Mouse (Mus musculus) kidney, postnatal 4 days (tissue): ENCODE data around the gene Trip6.

Source experiments
- DNase-seq, 2 experiments: peaks; one replicate each; pipeline ENCODE4 v3.0.0; 2021; ENCODE audit warnings: mixed read lengths in 2 of 2

Trip6 gene

DNA sequence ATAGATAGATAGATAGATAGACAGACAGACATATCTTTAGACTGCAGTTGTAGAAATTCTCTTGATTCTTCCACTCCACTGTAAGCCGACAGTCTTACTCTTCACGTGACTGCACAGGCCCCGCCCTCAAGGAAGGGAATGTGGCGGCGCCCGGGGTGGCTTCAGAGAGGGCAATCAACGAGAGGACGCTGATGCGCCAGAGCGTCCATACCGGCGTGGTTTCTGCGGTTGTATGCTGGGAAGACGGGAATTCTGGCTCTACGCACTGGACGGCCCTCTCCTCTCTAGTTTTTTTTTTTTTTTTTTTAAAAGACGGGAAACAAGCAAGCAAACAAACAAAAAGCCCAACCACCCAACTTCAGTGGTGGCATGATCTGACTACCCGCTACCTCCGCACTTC, 24.1 kb upstream of the Trip6 start:
- peak; percentile 94 to 96 for DNase-seq

DNA sequence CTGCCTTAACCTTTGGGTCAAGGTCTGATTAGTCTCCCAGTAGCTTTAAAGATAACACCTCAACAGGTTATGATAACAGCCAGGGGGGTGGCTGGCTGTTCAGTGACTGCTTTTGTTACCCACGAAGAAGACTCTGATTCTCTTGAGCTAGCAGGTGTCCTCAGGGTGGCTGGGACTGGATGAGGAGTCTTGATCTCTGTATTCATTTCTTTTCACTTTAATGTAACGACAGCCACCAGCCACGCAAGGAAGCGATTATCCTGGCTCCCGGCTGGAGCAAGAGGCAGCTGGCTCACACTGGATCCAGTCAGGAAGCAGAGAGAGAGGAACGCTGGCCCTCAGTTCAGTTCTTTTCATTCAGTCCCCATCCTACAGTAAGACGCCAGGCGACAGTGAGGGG, 23.0 kb upstream of the Trip6 start:
- DNase-seq: peak in 1 of 2 experiments; percentile 41

DNA sequence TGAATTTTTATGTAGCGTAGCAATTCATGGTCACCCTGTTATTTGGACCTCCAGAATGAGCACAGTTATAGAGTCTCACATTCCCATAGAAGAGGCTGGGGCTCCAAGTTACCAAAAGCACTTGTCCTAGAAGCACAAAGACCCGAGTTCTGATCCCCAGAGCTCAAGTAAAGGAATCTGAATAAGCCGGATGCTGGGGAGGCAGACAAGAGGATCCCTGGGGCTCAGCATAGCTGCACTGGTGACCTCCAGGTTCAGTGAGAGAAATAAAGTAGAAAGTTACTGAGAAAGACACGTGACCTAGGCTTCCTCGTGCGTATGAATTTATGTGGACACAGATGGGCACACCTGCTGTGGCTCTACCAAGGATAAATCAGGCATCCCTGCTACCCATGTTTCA, 20.9 kb upstream of the Trip6 start:
- DNase-seq: no peak

DNA sequence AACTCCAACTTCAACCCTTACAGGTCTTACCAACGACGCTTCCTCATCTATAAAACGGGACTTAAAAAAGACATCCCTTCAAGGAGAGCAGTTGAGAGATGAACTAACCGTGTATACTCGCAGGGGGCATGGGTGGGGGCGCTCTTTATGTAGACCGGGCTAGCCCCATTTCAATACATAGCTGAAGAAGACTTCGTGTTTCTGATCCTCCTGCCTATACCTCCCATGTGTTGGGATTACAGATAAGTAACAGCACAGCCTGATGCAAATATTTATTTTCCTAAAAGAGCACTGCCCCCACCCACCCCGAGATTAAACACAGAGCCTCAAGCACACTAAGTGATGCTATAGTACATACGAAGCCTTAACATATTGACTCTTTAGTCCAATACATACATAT, 20.1 kb upstream of the Trip6 start:
- DNase-seq: no peak

DNA sequence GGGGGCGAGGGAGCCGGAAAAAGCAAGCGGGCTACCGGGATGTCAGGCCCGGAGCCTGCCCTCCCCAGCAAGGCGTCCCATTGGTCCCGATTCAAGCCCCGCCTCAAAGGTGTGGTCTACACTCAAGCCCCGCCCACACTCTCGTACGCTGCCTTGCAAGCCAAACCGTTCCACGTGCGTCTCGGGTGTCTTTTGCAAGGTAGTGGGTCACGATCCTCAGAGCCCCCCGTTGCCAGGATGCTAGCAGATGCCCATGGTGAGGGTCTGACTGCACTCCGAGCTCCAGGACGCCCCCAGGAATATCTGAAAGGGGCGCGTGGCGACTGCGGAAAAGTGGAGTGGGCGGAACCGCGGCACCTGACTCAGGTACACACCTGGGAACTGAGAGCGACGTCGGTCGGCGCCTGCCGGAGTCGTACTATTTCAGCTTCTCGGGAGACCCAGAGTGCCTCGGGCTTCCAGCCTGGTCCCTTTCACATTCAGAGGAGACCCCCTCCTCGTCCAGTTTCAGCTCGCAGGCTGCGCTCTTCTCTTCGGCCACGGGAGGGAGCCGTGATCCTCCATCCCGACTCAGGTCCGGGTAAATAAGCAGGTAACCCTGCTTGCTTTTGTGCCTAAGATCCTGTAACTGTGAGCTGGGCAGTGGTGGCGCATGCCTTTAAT, 19.4 kb upstream of the Trip6 start, which contains the start of gene Slc12a9:
Gene Slc12a9, minus strand, starts transcription at position 86 of the 663 bp plus-strand sequence.
- DNase-seq: peak; percentile 98

DNA sequence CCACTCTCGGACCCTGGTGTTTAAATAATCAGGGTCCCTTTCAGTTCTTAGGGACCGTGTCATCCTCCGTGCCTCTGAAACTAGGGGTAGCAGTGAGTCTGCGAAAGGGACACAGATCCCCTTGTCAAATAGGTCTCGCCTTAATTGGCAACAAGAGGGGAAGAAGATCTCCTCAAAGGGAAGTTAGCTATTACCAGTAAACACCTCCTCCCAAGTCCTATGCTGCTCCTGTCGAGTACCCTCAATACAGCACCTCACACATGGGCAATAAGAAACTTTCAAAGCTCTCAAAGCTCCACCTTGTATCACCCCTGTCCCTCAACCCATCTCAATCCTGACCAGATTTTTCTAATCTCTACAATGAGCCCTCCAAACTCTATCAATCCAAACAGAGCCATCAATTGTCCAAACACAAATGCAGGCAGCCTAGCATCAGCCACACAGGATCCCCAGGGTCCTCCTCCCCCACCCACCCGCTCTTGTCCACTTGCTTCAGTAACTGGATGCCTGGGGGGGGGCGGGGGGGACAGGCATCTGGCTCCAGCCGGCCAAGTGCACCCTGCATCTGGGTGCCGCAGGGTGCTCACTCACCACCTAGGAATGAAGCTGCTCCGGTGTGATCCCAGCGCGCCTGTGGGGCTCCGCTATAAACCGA, 18.8 kb upstream of the Trip6 start:
- DNase-seq: no peak

DNA sequence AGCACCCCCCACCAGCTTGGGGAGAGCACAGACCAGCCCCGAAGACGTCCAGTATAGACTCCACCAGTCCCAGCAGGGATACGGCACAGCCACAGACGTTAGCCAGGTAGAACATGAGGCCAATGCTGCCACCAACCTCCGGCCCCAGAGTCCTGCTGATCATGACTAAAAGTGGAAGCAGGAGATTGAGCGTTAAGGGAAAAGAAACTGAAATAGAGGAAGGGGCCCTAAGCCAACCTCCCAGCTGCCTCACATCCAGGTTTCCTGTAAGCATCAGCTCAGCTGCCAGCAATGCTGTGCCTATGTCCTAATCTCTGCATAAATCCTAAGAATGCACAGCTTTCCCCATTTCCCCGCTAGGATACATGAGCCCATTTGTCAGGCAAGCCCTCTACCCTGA, 16.7 kb upstream of the Trip6 start:
- no peak for DNase-seq

DNA sequence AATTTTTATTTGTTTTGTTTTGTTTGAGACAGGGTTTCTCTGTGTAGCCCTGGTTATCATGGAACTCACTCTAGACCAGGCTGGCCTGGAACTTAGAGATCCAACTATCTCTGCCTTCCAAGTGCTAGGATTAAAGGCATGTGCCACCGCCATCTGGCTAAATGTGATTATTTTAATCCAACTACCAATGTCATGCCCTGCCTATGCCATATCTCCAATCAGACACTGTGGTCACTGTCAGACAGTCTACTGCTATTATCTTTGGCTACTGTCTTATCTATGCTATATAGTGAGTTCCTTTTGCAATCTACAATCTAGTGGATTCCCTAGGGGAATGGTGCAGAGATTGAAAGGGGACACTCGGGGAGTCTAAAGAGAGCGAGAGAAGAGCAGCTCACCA, 6.8 kb upstream of the Trip6 start:
- DNase-seq: no peak

DNA sequence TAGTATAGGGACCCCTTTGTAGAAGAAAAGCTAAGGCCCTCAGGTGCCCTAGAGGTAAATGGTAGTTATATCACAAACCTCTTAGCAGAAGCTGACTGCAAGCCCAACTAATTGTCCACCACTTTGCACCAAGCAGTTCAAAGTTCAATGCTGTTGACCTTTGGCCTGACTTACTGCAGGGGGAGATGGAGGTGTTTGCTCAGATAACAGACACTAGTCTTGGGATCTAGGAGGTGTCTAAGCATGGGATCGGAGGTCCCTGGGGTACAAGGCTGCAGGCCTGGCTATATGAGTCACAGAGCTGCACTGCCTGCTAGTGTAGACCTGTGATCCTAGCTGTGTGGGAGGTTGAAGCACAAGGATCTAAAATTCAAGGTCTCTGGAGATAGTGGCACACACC, 4.4 kb upstream of the Trip6 start:
- peak in 1 of 2 experiments; percentile 16 for DNase-seq

DNA sequence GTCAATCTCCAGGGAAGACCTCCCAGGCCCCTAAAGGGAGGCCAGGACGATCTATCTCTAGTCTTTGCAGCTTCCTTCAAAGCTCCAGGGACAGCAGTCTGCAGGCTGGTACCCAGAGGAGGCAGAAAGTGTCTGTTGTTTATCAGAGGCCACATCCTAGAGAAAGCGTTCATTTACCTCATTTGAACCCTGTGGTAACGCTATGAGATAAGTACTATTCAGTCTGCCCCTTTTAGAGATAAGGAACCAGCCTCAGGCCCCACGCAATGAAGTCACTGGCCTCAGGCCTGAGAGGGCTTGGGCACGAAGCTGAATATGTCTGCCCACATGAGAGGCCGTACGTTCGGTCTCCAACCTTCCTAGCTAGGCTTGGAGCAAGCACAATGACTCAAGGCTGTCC, 3.2 kb upstream of the Trip6 start:
- DNase-seq: no peak

DNA sequence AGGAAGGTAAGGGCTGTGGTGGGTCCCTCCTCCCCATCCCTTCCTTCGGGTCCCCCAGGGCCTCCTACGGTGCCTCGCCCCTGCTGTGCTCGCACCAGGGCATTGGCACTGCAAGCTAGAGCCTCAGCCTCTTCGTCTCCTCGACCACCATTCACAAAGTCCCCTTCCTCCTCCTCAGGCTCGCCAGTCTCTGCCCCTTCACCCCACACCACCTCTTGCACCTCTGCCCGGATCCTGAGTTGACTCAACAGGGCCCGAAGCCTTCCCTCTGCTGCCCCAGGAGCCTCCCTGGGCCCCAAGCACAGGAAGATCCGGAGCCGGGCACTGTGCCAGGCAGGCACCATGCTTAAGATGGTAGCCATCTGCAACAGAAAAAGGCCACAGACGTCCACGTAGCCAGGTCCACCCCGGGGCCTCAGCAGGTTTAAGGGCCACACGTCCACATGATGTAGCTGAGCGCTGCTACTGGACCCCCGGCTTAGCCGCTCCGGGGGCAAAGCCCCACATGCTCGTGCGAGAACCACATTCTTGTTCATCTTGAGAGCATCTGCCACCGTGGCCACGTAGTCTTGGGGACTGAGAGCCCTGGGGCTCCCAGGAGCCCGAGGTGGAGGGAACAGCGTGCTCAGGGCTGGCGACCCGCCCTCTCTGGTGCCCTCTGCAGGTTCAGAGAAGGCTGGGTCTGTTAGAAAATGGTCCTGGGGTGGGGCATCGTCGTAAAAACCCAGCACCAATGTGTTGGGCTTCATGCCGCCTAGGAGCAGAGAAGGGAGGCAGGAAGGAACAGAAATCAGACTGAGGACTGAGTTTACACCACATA, 1.1 kb upstream of the Trip6 start:
- peak; percentile 57 to 73 for DNase-seq

DNA sequence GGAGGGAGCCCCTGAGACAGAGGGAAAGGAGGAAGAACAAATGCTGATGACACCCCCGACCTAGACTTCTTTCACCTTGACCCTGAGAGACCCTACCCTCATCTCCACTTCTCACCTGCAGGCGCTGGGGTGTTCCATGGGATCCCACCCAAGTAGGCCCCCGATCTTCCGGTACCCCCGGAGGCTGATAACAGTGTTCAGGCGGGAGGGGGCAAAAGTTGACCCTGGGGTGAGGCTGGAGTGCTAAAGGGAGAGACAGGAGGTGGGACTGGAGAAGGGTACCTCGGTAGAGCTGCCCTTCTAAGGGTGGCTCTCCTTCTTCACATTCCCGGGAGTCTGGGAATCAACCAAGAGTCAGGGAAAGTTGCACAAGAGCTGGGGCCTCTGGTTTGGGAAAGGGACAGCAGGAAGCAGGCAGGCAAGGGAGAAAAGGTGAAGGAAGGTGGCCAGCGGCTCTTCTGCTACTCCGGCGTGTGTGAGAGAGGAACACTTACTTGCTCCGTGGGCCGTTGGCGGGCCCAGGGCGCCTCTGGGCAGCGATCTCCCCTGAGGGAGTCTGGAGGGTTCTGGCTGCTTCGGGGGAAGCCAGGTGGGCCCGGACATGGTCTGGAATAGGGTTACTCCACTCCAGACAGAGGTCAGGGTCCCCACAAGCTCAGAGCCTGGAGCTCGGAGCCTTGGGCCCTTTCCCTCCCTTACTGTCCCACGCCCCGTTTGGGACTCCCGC, 575 bp downstream of the Trip6 start:
- no peak for DNase-seq

DNA sequence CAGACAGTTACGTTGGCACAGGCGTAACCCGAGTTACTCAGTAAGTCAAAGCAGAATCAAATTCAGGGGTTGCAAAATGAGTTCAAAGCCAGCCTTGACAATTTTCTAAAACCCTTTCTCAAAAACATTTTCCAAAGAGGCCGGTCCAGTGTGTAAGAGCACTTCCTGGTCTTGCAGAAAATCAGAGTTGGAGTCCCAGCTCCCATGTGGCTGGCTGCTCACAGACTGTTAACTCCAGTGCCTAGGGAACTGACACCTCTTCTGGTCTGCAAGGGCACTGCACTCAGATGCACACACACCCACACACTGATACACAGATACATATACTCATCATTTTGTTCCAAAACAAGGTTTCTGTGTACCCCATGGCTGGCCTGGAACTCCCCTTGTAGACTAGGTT, 5.8 kb downstream of the Trip6 start:
- DNase-seq: no peak

DNA sequence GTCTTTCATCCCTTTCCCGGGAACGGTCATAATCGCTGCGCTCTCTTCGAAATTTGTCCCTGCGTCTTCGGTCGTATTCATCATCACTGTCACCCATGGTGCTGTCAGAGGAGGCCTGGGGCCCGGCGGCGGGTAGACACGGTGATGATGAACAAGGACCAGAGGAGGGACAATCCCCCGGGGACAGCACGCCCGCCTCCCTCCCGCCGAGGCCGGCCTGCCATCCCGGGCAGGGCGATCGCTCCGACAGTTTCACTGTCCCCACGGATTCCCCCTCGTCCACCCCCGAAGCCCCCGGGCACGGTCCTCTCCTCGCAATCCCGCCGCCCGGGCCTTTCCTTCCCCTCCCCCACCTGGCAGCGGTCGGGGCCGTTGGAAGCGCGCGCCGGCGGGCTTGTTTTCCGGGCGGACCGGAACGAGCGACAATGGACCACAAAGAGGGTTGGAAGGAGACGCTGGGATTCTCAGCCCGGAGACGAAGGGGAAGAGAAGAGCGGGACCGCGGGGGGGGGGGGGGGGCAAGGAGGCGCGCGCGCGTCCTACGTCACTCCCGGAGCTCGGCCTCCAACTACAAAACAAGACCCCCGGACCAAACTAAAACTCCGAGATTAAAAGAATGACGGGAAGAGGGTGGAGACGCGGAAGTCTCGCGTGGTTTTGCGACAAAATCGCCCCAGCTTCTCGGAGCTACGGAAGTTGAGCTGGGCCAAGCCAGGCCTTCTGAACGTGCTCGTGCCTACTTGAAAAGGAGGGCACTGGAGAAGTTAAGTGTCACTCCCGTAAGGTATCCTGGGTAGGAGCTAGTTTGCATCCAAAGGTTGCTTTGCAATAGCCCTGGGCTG, 6.9 kb downstream of the Trip6 start, which contains the start of gene Srrt:
Gene Srrt, minus strand, starts transcription at position 604 of the 842 bp plus-strand sequence.
- DNase-seq: peak; percentile 93 to 96

DNA sequence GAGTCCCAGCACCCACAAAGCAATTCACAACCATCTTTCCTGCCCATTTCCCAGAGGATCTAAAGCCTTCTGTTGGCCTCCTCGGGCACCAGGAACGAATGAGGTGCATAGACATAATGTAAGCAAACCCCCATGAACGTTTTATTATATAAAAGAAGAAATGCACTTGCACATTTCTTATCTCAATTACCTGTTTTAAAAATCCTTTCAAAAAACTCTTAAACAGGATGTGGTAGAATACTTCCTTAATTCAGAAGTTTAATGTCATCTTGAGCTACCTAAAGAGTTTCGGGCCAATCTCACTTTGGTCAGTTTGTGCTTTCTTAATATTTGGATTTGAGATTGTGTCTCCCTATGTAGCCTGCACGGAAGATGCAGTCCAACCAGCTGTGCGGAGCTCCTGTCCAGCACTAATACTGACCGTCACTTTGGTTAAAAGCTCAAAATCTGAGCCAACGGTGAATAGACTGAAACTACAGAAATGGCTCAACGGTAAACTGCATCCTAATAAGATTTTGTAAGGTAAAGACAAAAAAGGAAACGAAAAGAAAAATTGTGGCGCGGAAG, 7.7 kb downstream of the Trip6 start:
- DNase-seq: no peak

DNA sequence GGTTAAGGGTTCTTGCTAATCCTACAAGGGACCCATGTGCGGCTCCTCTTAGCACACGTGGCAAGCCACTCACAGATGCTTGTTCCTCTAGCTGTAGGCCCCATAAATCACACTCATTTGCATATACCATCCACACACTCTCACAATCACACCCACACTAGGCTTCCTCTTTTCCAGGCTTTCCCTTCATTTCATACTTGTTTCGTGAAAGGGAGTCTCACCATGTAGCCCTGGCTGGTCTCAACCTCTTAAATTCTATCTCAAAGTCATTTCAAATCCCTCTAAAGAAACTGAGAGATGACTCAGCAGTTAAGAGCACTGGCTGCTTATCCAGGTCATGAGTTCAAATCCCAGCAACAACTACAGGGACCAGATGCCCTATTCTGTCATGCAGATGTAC, 8.4 kb downstream of the Trip6 start:
- no peak for DNase-seq

DNA sequence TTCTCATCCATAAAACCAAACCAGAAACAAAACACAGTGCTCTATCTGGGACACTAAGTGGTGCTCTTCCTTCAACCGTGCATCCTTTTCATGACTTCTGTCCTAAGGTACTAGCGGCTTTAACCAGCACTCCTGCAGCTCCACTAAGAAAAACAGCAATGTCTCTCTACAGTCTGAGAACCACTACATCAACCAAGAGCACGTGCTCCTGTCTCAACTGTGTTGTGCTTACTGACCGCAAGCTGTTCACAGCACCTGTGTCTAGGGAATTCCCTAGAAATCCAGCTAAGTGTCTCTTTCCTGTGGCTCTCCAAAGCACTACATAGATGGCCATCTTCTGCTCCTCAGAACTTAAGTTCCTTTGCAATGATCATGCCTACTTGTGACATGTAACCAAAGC, 9.4 kb downstream of the Trip6 start:
- DNase-seq: no peak

DNA sequence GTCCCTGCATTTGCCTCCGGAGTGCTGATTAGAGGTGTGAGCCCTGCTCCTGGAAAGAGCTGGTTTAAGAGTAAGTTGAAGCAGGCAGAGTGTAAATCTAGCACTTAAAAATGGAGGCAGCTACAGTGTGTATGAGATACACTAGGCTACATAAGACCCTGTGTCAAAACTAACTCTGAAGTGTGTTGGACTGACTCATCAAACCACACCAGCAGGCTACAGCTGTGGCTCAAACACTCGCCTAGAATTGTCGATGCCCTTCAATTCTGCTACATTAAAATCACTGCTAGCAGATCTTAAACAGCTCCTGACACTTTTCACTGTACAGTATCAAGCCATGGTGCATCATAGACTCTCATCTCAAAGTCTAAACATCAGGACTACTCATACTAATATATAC, 10.0 kb downstream of the Trip6 start:
- DNase-seq: no peak

DNA sequence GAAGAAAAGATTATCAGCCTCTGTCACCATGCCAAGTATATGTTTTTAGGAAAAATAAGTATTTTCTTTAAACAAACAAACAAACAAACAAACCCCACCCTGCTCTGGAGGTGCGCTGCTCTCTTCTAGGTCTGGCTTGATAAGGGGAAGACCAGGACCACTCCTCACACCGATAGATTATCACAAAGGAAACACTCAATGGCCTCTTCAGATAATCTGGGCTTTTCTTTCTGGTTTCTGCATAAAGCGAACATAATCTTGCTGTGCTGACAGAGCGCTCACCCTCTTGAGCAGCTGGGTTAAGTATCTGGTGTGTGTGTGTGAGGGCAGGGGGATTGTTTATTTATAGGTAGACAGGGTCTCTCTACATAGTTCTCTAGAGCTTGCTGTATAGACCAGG, 10.6 kb downstream of the Trip6 start:
- DNase-seq: no peak

DNA sequence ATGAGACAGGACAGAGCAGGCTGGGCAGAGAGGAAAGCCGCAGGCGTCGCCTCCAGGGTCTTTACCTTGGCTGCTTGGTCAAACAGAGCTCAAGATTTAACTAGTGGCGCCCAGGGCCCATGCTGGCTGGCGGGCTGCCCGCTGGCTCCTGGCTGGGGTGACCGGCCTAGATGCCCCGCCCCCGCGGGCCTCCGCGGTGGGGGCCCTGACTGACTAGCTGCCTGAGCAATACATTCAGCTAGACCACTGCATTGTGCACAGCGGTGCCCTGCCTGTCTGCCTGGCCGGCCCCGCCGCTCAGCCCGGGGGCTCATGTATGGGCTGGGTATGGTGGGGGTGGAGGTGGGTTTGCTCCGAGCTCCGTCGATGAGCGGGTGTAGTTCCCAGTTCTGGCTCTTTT, 13.0 kb downstream of the Trip6 start:
- peak in 1 of 2 experiments; percentile 49 for DNase-seq

DNA sequence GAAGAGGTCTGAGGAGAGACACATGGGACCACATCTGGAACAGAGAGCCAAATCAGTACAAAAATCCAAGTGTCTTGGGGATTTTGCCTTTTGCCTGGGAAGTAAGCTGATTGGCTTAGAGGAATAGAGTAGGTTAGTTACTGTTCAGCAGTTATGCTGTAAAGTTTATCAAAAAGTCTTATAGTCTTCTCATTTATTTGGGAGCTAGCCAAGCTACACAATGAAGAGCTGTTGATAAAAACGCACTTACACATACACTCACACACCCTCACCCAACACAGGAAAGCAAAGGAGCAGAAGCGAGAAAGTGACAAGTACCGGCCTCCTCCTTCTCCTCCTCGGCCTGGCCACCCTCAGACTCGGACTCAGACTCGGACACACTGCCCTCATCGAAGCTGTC, 15.0 kb downstream of the Trip6 start:
- no peak for DNase-seq

DNA sequence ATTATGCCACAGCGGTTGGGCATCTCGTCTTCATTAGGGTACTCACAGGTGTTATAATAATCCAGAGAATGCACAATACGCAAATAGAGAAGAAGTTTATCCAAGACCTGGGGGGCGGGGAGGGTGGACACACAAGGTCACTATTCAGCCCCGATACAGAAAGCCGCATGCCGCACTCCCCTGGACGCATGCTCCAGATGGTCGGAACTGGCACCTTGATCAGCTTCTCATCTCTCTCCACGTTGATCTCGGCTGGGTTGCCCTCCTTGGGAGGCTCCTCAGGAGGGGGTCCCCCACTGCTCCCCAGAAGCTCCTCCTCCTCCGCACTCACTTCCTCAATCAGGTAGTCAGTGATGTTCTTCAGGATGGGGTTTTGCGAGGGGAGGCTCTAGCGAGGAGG, 17.1 kb downstream of the Trip6 start:
- DNase-seq: no peak
